Mouse (Mus musculus): ENCODE measurements around the gene Rassf6. TPM values are rescaled to one million over a fixed set of nuclear protein-coding genes. Genes with fewer than 3 reads are reported as not detected.
A peak's percentile ranks its signal among the peaks of the same experiment; 100 is the strongest.

Gene Rassf6
- 0.27 and 0.87 TPM in 2 replicates for polyA plus RNA-seq (2016; fragmentation: Nextera tagmentation; extraction: Ambion mirVana)

DNA sequence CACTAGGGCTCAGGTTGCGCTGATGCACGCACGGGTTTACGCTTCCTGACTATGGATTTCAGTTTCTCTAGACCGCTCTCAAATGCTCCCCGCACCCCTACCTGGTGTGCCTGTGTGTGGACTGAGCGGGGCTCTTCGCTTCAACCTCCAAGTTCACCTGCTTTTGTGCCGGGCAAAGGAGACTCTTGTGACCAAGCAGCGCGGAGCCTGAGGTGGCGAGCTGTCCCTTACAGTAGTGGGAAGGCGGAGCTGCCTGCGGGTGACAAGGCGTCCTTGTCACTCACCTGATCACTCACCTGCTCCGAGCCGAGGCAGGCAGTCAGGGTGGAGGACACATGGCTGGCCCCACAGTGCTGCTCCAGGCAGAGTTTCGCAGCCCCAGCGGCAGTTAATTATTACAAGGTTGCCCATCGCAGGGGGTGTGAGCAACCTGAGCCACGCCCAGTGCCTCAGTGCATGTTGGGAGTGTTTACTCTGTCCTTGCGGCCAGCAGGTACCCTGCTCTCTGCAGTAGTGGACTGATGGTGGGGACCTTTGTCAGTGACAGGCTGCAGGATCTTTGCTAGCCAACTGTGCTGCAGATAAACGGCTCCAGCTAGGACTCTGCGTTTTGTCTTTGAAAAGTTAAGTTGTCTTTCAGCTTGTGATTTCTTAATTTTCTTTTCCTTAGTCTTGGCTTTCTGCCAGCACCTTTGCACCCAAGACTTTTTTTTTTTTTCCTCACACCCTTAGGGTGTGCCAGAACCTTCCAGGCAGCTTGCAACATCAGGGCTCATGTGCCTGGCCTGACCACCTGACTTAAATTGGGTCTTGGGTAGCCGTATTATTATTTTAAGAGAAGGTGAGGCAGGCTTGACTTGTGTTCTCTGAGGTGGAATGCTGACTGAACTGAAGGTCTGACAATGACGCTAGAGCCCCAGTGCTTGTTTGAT lies at the start of gene Rassf6:
Gene Rassf6, minus strand, starts transcription at position 372 of the 932 bp plus-strand sequence.
- H3K4me1 ChIP-seq, result peaks cover 4% of the 10 kb centered on the region; the same call in 1 of the 2 replicates
- H3K9me3 ChIP-seq, result no peaks in the 10 kb centered on the region
- WGBS, result 10% methylated on average over 26 of the region's 26 CpGs
- peak within 1 kb of the TSS; percentile 89 for H3K4me2 ChIP-seq (replicated peaks)
- ATAC-seq (ENCODE audit: insufficient number of reproducible peaks, insufficient read depth, low FRiP score, low TSS enrichment), result peak; percentile 75
- H3K9ac ChIP-seq, result peak within 1 kb of the TSS; percentile 33; the same call in 1 of the 2 replicates
- no peaks in the 10 kb centered on the region; the same call in 1 of the 2 replicates for H3K27me3 ChIP-seq
- no peak within 1 kb of the TSS for H3K27ac ChIP-seq
- no peaks in the 10 kb centered on the region for H3K36me3 ChIP-seq
- H3K4me3 ChIP-seq, result peak within 1 kb of the TSS; percentile 44

- Histone ChIP-seq H3K36me3 (no peaks in the 10 kb centered on the region), H3K4me3 (no peak overlapping the region), H3K27me3 (no peaks in the 10 kb centered on the region), H3K4me1 (no peaks in the 10 kb centered on the region), H3K4me2 (replicated peaks) (no peak overlapping the region), H3K9me3 (no peaks in the 10 kb centered on the region), H3K27ac (no peak overlapping the region), H3K9ac (no peak overlapping the region)
- ATAC-seq (ENCODE audit: insufficient number of reproducible peaks, insufficient read depth, low FRiP score, low TSS enrichment), result no peak
- 86% methylated on average over 8 of the region's 8 CpGs for WGBS
Measured at GRCm38 (mm10) chr5:90689426-90690128, 49.1 kb upstream of the Rassf6 start.

DNA sequence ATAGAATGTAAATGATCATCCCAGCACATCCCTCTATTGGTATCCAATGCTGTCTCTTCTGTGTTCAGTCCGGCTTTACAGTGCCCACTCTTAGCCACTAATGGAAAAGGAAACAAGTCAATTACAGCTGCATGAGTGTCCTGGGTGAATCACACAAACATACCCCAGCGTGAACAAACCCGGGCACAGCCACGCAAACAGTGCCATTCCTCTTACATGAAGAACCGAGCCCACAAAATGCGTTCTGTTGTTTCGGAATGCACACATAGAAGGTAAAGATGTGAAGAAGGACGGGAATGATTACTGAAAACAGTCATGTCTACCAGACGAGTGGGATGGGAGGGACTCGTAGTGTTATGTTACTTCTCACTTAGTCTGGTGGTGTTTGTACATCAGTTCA lies 47.5 kb upstream of the Rassf6 start:
- ATAC-seq (ENCODE audit: insufficient number of reproducible peaks, insufficient read depth, low FRiP score, low TSS enrichment), result no peak
- Histone ChIP-seq H3K4me1 (no peaks in the 10 kb centered on the region), H3K4me3 (no peak overlapping the region), H3K9me3 (no peaks in the 10 kb centered on the region), H3K4me2 (replicated peaks) (no peak overlapping the region), H3K36me3 (no peaks in the 10 kb centered on the region), H3K27ac (no peak overlapping the region), H3K9ac (no peak overlapping the region), H3K27me3 (no peaks in the 10 kb centered on the region)
- WGBS, result 91% methylated on average over 10 of the region's 10 CpGs

GRCm38 (mm10) chr5:90684994-90685393 lies 44.5 kb upstream of the Rassf6 start:
- H3K9ac ChIP-seq, result no peak overlapping the region
- H3K36me3 ChIP-seq, result no peaks in the 10 kb centered on the region
- H3K4me3 ChIP-seq, result no peak overlapping the region
- H3K9me3 ChIP-seq, result no peaks in the 10 kb centered on the region
- ATAC-seq (ENCODE audit: insufficient number of reproducible peaks, insufficient read depth, low FRiP score, low TSS enrichment), result no peak
- H3K4me2 ChIP-seq (replicated peaks), result no peak overlapping the region
- no peaks in the 10 kb centered on the region for H3K4me1 ChIP-seq
- WGBS, result 36% methylated on average over 4 of the region's 4 CpGs
- H3K27me3 ChIP-seq, result no peaks in the 10 kb centered on the region
- no peak overlapping the region for H3K27ac ChIP-seq

DNA sequence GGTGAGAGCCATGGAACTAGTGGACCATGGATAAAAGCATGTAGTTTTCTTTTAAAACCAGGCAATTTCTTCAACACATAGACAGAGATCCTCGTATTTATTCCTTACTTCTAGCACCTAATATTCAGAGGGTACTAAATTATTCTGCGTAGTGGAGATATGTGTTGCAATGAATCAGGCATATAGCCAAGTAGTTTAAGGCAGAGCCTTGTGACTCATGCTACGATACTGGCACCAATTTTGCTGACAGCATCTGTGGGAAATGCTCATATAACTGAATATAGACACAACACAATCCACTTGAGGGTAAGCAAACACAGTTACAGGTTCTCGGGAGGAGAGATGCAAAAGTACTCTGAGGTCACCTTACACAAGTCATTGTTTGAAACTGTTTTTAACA lies 41.4 kb upstream of the Rassf6 start:
- H3K4me1 ChIP-seq, result no peaks in the 10 kb centered on the region
- WGBS, result 87% methylated on average over 4 of the region's 4 CpGs
- ATAC-seq (ENCODE audit: insufficient number of reproducible peaks, insufficient read depth, low FRiP score, low TSS enrichment), result no peak
- H3K27ac ChIP-seq, result no peak overlapping the region
- no peak overlapping the region for H3K9ac ChIP-seq
- no peaks in the 10 kb centered on the region for H3K9me3 ChIP-seq
- H3K27me3 ChIP-seq, result no peaks in the 10 kb centered on the region
- no peak overlapping the region for H3K4me3 ChIP-seq
- H3K4me2 ChIP-seq (replicated peaks), result no peak overlapping the region
- H3K36me3 ChIP-seq, result no peaks in the 10 kb centered on the region

DNA sequence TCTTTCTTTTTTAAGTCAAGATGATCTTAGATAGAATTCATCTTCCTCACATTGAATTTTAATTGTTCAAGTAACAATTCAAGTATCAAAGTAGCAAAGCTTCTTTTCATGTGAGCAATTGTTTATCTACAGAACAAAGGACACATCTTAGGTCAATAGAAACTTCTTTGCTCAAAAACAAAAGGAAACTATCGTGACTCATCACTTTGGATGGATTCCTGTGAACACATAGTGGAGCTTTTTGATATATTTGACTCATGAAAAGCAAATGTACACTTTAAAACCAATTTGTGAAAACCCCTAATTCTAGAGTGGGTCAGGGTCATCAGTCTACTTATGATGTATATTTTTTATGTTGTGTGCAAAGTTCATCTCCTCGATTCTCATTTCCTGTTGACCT lies 37.1 kb upstream of the Rassf6 start:
- H3K4me1 ChIP-seq, result no peaks in the 10 kb centered on the region
- no peak overlapping the region for H3K4me2 ChIP-seq (replicated peaks)
- no peaks in the 10 kb centered on the region for H3K27me3 ChIP-seq
- H3K27ac ChIP-seq, result no peak overlapping the region
- H3K9ac ChIP-seq, result no peak overlapping the region
- no peak for ATAC-seq (ENCODE audit: insufficient number of reproducible peaks, insufficient read depth, low FRiP score, low TSS enrichment)
- no peak overlapping the region for H3K4me3 ChIP-seq
- no peaks in the 10 kb centered on the region for H3K9me3 ChIP-seq
- 86% methylated on average over 2 of the region's 2 CpGs for WGBS
- H3K36me3 ChIP-seq, result no peaks in the 10 kb centered on the region

- WGBS, result 62% methylated on average over 8 of the region's 8 CpGs
- no peak for ATAC-seq (ENCODE audit: insufficient number of reproducible peaks, insufficient read depth, low FRiP score, low TSS enrichment)
- no peaks in the 10 kb centered on the region; the same call in 1 of the 2 replicates for H3K4me1 ChIP-seq
Measured at GRCm38 (mm10) chr5:90661852-90662251, 21.4 kb upstream of the Rassf6 start.

GRCm38 (mm10) chr5:90661436-90661835 lies 21.0 kb upstream of the Rassf6 start:
- no peak for ATAC-seq (ENCODE audit: insufficient number of reproducible peaks, insufficient read depth, low FRiP score, low TSS enrichment)
- WGBS, result 17% methylated on average over 9 of the region's 9 CpGs
- no peak overlapping the region for H3K9ac ChIP-seq
- H3K27ac ChIP-seq, result no peak overlapping the region
- H3K36me3 ChIP-seq, result no peaks in the 10 kb centered on the region
- H3K9me3 ChIP-seq, result no peaks in the 10 kb centered on the region
- no peaks in the 10 kb centered on the region for H3K27me3 ChIP-seq
- no peak overlapping the region for H3K4me2 ChIP-seq (replicated peaks)
- no peak overlapping the region for H3K4me3 ChIP-seq
- no peaks in the 10 kb centered on the region; the same call in 1 of the 2 replicates for H3K4me1 ChIP-seq

More at GRCm38 (mm10) chr5:90661852-90662251, 21.4 kb upstream of the Rassf6 start:
- Histone ChIP-seq H3K27ac (no peak overlapping the region), H3K36me3 (no peaks in the 10 kb centered on the region), H3K4me3 (no peak overlapping the region), H3K9me3 (no peaks in the 10 kb centered on the region), H3K9ac (no peak overlapping the region), H3K4me2 (replicated peaks) (no peak overlapping the region), H3K27me3 (no peaks in the 10 kb centered on the region)

- Histone ChIP-seq H3K4me1 (peaks cover 5% of the 10 kb centered on the region; the same call in 1 of the 2 replicates), H3K27ac (no peak overlapping the region), H3K36me3 (no peaks in the 10 kb centered on the region), H3K4me3 (no peak overlapping the region), H3K4me2 (replicated peaks) (no peak overlapping the region), H3K27me3 (no peaks in the 10 kb centered on the region), H3K9me3 (no peaks in the 10 kb centered on the region), H3K9ac (no peak overlapping the region)
- no peak for ATAC-seq (ENCODE audit: insufficient number of reproducible peaks, insufficient read depth, low FRiP score, low TSS enrichment)
- WGBS, result 89% methylated on average over 5 of the region's 5 CpGs
Measured at GRCm38 (mm10) chr5:90660411-90660810, 20.0 kb upstream of the Rassf6 start.

GRCm38 (mm10) chr5:90656681-90657080 lies 16.2 kb upstream of the Rassf6 start:
- no peak overlapping the region for H3K9ac ChIP-seq
- H3K36me3 ChIP-seq, result no peaks in the 10 kb centered on the region
- 62% methylated on average over 6 of the region's 6 CpGs for WGBS
- peak overlapping the region; percentile 22; the same call in 1 of the 2 replicates for H3K4me2 ChIP-seq (replicated peaks)
- no peaks in the 10 kb centered on the region for H3K9me3 ChIP-seq
- H3K4me3 ChIP-seq, result no peak overlapping the region
- 0 out of 2 replicates have a peak, but pooled peaks cover 5% of the 10 kb centered on the region for H3K4me1 ChIP-seq
- no peaks in the 10 kb centered on the region for H3K27me3 ChIP-seq
- no peak for ATAC-seq (ENCODE audit: insufficient number of reproducible peaks, insufficient read depth, low FRiP score, low TSS enrichment)
- no peak overlapping the region for H3K27ac ChIP-seq

DNA sequence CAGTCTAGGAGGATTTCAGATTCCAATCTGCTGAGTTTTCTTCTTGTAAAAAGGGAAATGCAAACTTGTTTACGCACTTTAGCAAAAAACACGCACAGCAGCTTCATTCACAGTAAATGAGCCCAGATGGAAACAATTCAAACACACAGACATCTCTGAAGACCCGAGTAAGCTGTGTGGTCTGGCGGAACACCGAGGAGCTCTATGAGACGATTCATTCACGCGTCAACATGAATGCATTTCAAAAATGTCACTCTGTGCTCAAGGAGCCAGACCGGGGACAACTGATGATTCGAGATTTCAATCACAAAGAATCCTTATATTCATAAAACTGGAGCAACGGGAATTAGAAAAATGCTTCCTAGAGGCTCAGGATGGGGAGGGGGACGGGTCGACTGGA lies 15.4 kb upstream of the Rassf6 start:
- Histone ChIP-seq H3K36me3 (no peaks in the 10 kb centered on the region), H3K9ac (no peak overlapping the region), H3K27ac (no peak overlapping the region), H3K9me3 (no peaks in the 10 kb centered on the region), H3K4me1 (0 out of 2 replicates have a peak, but pooled peaks cover 5% of the 10 kb centered on the region), H3K4me2 (replicated peaks) (peak overlapping the region; percentile 22), H3K27me3 (no peaks in the 10 kb centered on the region), H3K4me3 (no peak overlapping the region)
- no peak for ATAC-seq (ENCODE audit: insufficient number of reproducible peaks, insufficient read depth, low FRiP score, low TSS enrichment)
- 41% methylated on average over 13 of the region's 13 CpGs for WGBS
